Mouse (Mus musculus): ENCODE data around the gene Kcnj16.
A peak's percentile ranks its signal among the peaks of the same experiment; 100 is the strongest.

The Kcnj16 gene

GRCm38 (mm10) chr11:110967762-110968135 lies at the start of gene Kcnj16:
Kcnj16 (plus strand) TSS chr11:110968033.
- DNase-seq = no peak

- DNase-seq = no peak
Measured at GRCm38 (mm10) chr11:110918808-110919465, 48.9 kb upstream of the Kcnj16 start.

- DNase-seq = no peak
Measured at GRCm38 (mm10) chr11:110935699-110936098, 32.1 kb upstream of the Kcnj16 start.

GRCm38 (mm10) chr11:110942280-110942679 lies 25.6 kb upstream of the Kcnj16 start:
- DNase-seq = no peak

GRCm38 (mm10) chr11:110942695-110943135 lies 25.1 kb upstream of the Kcnj16 start:
- DNase-seq = no peak

- DNase-seq = no peak
Measured at GRCm38 (mm10) chr11:110956665-110957064, 11.2 kb upstream of the Kcnj16 start.

GRCm38 (mm10) chr11:110961592-110962021 lies 6.2 kb upstream of the Kcnj16 start:
- no peak for DNase-seq

- no peak for DNase-seq
Measured at GRCm38 (mm10) chr11:110967019-110967761, 643 bp upstream of the Kcnj16 start.

GRCm38 (mm10) chr11:110968901-110969300 lies 1.1 kb downstream of the Kcnj16 start:
- no peak for DNase-seq

GRCm38 (mm10) chr11:110985508-110985907 lies 17.7 kb downstream of the Kcnj16 start:
- no peak for DNase-seq

GRCm38 (mm10) chr11:110985949-110986348 lies 18.1 kb downstream of the Kcnj16 start:
- DNase-seq = no peak

- no peak for DNase-seq
Measured at GRCm38 (mm10) chr11:110993616-110994015, 25.8 kb downstream of the Kcnj16 start.

GRCm38 (mm10) chr11:110997211-110997610 lies 29.4 kb downstream of the Kcnj16 start:
- peak; percentile 5 for DNase-seq

GRCm38 (mm10) chr11:111005103-111005502 lies 37.3 kb downstream of the Kcnj16 start:
- DNase-seq = no peak

GRCm38 (mm10) chr11:111009471-111009870 lies 41.6 kb downstream of the Kcnj16 start:
- DNase-seq = no peak

GRCm38 (mm10) chr11:111016206-111016605 lies 48.4 kb downstream of the Kcnj16 start:
- DNase-seq = no peak

- no peak for DNase-seq
Measured at GRCm38 (mm10) chr11:111020211-111020610, 52.4 kb downstream of the Kcnj16 start.

GRCm38 (mm10) chr11:111022681-111023281 lies 54.9 kb downstream of the Kcnj16 start:
- DNase-seq = no peak

GRCm38 (mm10) chr11:111042175-111042574 lies 74.3 kb downstream of the Kcnj16 start:
- DNase-seq = no peak

GRCm38 (mm10) chr11:111043298-111043697 lies 75.5 kb downstream of the Kcnj16 start:
- no peak for DNase-seq

- no peak for DNase-seq
Measured at GRCm38 (mm10) chr11:111054252-111054651, 86.4 kb downstream of the Kcnj16 start.

GRCm38 (mm10) chr11:111054854-111055822 lies 87.3 kb downstream of the Kcnj16 start:
- DNase-seq = no peak

GRCm38 (mm10) chr11:111056030-111056429 lies 88.2 kb downstream of the Kcnj16 start:
- peak; percentile 34 for DNase-seq
